Mouse (Mus musculus) CH12.LX (cell line): Measurements from ENCODE around the gene Gorasp1. TPM values are rescaled to one million over a fixed set of nuclear protein-coding genes. Genes with fewer than 3 reads are reported as not detected.

ENCODE experiments used
- DNase-seq: peaks from one replicate; pipeline ENCODE4 v3.0.0-alpha.2; 2013; ENCODE audit errors: extremely low read depth
- H3K27ac ChIP-seq: 2 replicates; pipeline ENCODE4 v1.5.1; 2012; ENCODE audit warnings: low read depth, mild to moderate bottlenecking, control low read depth, moderate library complexity; ENCODE audit not compliant: insufficient read depth
- H3K27me3 ChIP-seq: replicated peaks from 2 replicates; pipeline ENCODE3; 2012; ENCODE audit warnings: inconsistent platforms
- H3K36me3 ChIP-seq, 2 experiments: replicated peaks in 1 of 2; 2 replicates each; pipeline versions ENCODE3 to v1.6.1; 2012; ENCODE audit warnings: inconsistent platforms in 1 of 2, low read length in 1 of 2, mild to moderate bottlenecking in 1 of 2, mixed read lengths in 1 of 2, moderate library complexity in 1 of 2; ENCODE audit not compliant: control insufficient read depth in 1 of 2, insufficient read depth in 1 of 2
- H3K4me1 ChIP-seq, 2 experiments: 2 replicates each; pipeline ENCODE4 v1.6.1; 2012; ENCODE audit warnings: inconsistent platforms in 1 of 2, moderate library complexity in 1 of 2; ENCODE audit not compliant: insufficient read depth in 2 of 2, control insufficient read depth in 1 of 2
- H3K4me2 ChIP-seq: 2 replicates; pipeline ENCODE4 v1.6.1; 2012; ENCODE audit warnings: low read depth, mild to moderate bottlenecking, control low read depth; ENCODE audit not compliant: poor library complexity, insufficient read depth, severe bottlenecking
- H3K4me3 ChIP-seq, 3 experiments: fragments of 150-350 bp in 1 of 3; sonication (generic) in 1 of 3; replicated peaks in 1 of 3; 2 replicates each; pipeline versions ENCODE3 to v1.5.1; 2011 to 2012; ENCODE audit warnings: low read depth in 2 of 3, low read length in 2 of 3, mild to moderate bottlenecking in 2 of 3, moderate library complexity in 2 of 3, control low read depth in 1 of 3, improper control_type of control experiment in 1 of 3, inconsistent platforms in 1 of 3, mixed read lengths in 1 of 3; ENCODE audit not compliant: poor library complexity in 1 of 3
- H3K79me2 ChIP-seq: replicated peaks from 2 replicates; pipeline ENCODE4 v1.6.1; 2012; ENCODE audit warnings: mild to moderate bottlenecking, moderate library complexity; ENCODE audit not compliant: control insufficient read depth, poor library complexity, insufficient read depth, severe bottlenecking; ENCODE audit errors: extremely low read depth
- H3K9ac ChIP-seq: 2 replicates; pipeline ENCODE4 v1.6.1; 2012; ENCODE audit warnings: low read depth, mild to moderate bottlenecking, control low read depth, moderate library complexity; ENCODE audit not compliant: insufficient read depth
- H3K9me3 ChIP-seq: replicated peaks from 2 replicates; pipeline ENCODE3; 2012; ENCODE audit warnings: low read length, inconsistent platforms, mixed read lengths
- CHD2 ChIP-seq: IDR thresholded peaks from 2 replicates; pipeline ENCODE4 v1.6.1; 2011; ENCODE audit warnings: low read length, improper control_type of control experiment
- CTCF ChIP-seq, 2 experiments: IDR thresholded peaks in 1 of 2; conservative IDR thresholded peaks in 1 of 2; 2 replicates each; pipeline ENCODE4 v1.5.1; 2011 to 2012; ENCODE audit warnings: low read depth in 2 of 2, low read length in 2 of 2, improper control_type of control experiment in 1 of 2, inconsistent platforms in 1 of 2, mild to moderate bottlenecking in 1 of 2, moderate library complexity in 1 of 2
- E2F4 ChIP-seq: IDR thresholded peaks from 2 replicates; pipeline ENCODE4 v1.6.1; 2011; ENCODE audit warnings: low read depth, low read length, improper control_type of control experiment; ENCODE audit not compliant: insufficient replicate concordance
- ELF1 ChIP-seq: IDR thresholded peaks from 2 replicates; pipeline ENCODE4 v1.6.1; 2014; ENCODE audit warnings: low read depth, mild to moderate bottlenecking, inconsistent platforms, low read length, improper control_type of control experiment
- EP300 ChIP-seq: IDR thresholded peaks from 2 replicates; pipeline ENCODE4 v1.6.1; 2011; ENCODE audit warnings: low read length, improper control_type of control experiment
- IRF4 ChIP-seq: IDR thresholded peaks from 2 replicates; pipeline ENCODE4 v1.6.1; 2014; ENCODE audit warnings: low read depth, mild to moderate bottlenecking, inconsistent platforms, low read length, improper control_type of control experiment
- KAT2A ChIP-seq: IDR thresholded peaks from 2 replicates; pipeline ENCODE4 v1.6.1; 2012; ENCODE audit warnings: low read length, improper control_type of control experiment, inconsistent platforms; ENCODE audit not compliant: insufficient replicate concordance
- MAFK ChIP-seq: IDR thresholded peaks from 2 replicates; pipeline ENCODE4 v1.6.1; 2011; ENCODE audit warnings: low read length, improper control_type of control experiment; ENCODE audit not compliant: insufficient replicate concordance
- MAZ ChIP-seq: IDR thresholded peaks from 2 replicates; pipeline ENCODE4 v1.6.1; 2012; ENCODE audit warnings: low read depth, mild to moderate bottlenecking, inconsistent platforms, low read length, improper control_type of control experiment, moderate library complexity
- MEF2A ChIP-seq: IDR thresholded peaks from 2 replicates; pipeline ENCODE4 v1.6.1; 2014; ENCODE audit warnings: low read depth, mild to moderate bottlenecking, inconsistent platforms, low read length, improper control_type of control experiment, borderline replicate concordance
- MXI1 ChIP-seq: IDR thresholded peaks from 2 replicates; pipeline ENCODE4 v1.6.1; 2011; ENCODE audit warnings: mild to moderate bottlenecking, low read depth, low read length, improper control_type of control experiment
- MYC ChIP-seq: IDR thresholded peaks from 2 replicates; pipeline ENCODE4 v1.6.1; 2011; ENCODE audit warnings: low read depth, mild to moderate bottlenecking, improper control_type of control experiment, low read length
- NELFE ChIP-seq: IDR thresholded peaks from 2 replicates; pipeline ENCODE4 v1.6.1; 2011; ENCODE audit warnings: low read depth, low read length, improper control_type of control experiment
- POLR2A ChIP-seq: IDR thresholded peaks from 2 replicates; pipeline ENCODE4 v1.6.1; 2011; ENCODE audit warnings: low read depth, mild to moderate bottlenecking, improper control_type of control experiment, low read length
- POLR2AphosphoS2 ChIP-seq: IDR thresholded peaks from 2 replicates; pipeline ENCODE4 v1.6.1; 2011; ENCODE audit warnings: low read depth, low read length, improper control_type of control experiment
- RAD21 ChIP-seq: IDR thresholded peaks from 2 replicates; pipeline ENCODE4 v1.6.1; 2011; ENCODE audit warnings: low read depth, mild to moderate bottlenecking, low read length, improper control_type of control experiment, moderate library complexity
- SIN3A ChIP-seq: IDR thresholded peaks from 2 replicates; pipeline ENCODE4 v1.6.1; 2012; ENCODE audit warnings: low read length, improper control_type of control experiment, inconsistent platforms
- SMC3 ChIP-seq: IDR thresholded peaks from 2 replicates; pipeline ENCODE4 v1.6.1; 2011; ENCODE audit warnings: low read depth, low read length, improper control_type of control experiment
- TBP ChIP-seq: conservative IDR thresholded peaks from 2 replicates; pipeline ENCODE4 v1.6.1; 2011; ENCODE audit warnings: low read depth, low read length, improper control_type of control experiment
- TCF12 ChIP-seq: IDR thresholded peaks from 2 replicates; pipeline ENCODE4 v1.6.1; 2014; ENCODE audit warnings: low read depth, mild to moderate bottlenecking, inconsistent platforms, low read length, improper control_type of control experiment
- UBTF ChIP-seq: IDR thresholded peaks from 2 replicates; pipeline ENCODE4 v1.6.1; 2012; ENCODE audit warnings: low read depth, mild to moderate bottlenecking, inconsistent platforms, low read length, improper control_type of control experiment, moderate library complexity
- USF1 ChIP-seq: IDR thresholded peaks from 2 replicates; pipeline ENCODE4 v1.6.1; 2014; ENCODE audit warnings: low read depth, mild to moderate bottlenecking, inconsistent platforms, low read length, improper control_type of control experiment
- USF2 ChIP-seq: conservative IDR thresholded peaks from 2 replicates; pipeline ENCODE4 v1.6.1; 2011; ENCODE audit warnings: low read depth, low read length, improper control_type of control experiment
- ZC3H11A ChIP-seq: IDR thresholded peaks from 2 replicates; pipeline ENCODE4 v1.6.1; 2012; ENCODE audit warnings: low read depth, mild to moderate bottlenecking, inconsistent platforms, low read length, improper control_type of control experiment
- ZNF384 ChIP-seq: IDR thresholded peaks from 2 replicates; pipeline ENCODE4 v1.6.1; 2012; ENCODE audit warnings: low read depth, low read length, improper control_type of control experiment, inconsistent platforms
- dilution Hi-C: fragments of 300-500 bp; cut with MboI; formaldehyde crosslinking; loops from 2 replicates; pipeline ENCODE4 v1.14.3; 2020; ENCODE audit warnings: low sequenced_read_pairs; ENCODE audit not compliant: extremely low pct_unique_long_range_greater_than_20kb, extremely low pct_ligation_motif_present
- in situ Hi-C: fragments of 300-500 bp; cut with MboI; formaldehyde crosslinking; loops from 3 replicates; pipeline ENCODE4 v1.14.3; 2019; ENCODE audit warnings: low sequenced_read_pairs, low pct_ligation_motif_present, low pct_unique_long_range_greater_than_20kb, mixed read lengths
- polyA plus RNA-seq: library from polyadenylated mRNA; unstranded; fragments of >175 nt; gene quantifications from 2 replicates; pipeline ENCODE4 v1.2.1, GENCODE M21; 2012; ENCODE audit warnings: low read depth; ENCODE audit not compliant: insufficient read length
- total RNA-seq, 2 experiments: library from RNA; depleted of rRNA; stranded (reverse); fragments of 300-350 nt in 1 of 2; fragments of >200 nt in 1 of 2; gene quantifications; 2 replicates each; pipeline ENCODE4 v1.2.3; 2012 to 2014

The Gorasp1 gene
- total and polyA plus RNA-seq, 3 experiments: 8.7 to 12.6 (median 9.2) TPM

GRCm38 (mm10) chr9:119923462-119923861 is 13.9 kb downstream of the Gorasp1 start:
- Histone ChIP-seq H3K4me1 (peaks cover 14 to 28% of the 10 kb centered on the region in 2 experiments), H3K9ac (no peak overlapping the region), H3K27ac (no peak overlapping the region), H3K4me2 (no peak overlapping the region), H3K27me3 (no peaks in the 10 kb centered on the region), H3K36me3 (peaks cover 82 to 96% of the 10 kb centered on the region in 2 experiments), H3K4me3 (no peak overlapping the region), H3K79me2 (no peaks in the 10 kb centered on the region), H3K9me3 (no peaks in the 10 kb centered on the region)
- DNase-seq: no peak
- TF ChIP-seq MYC (no peak), UBTF (no peak), ELF1 (no peak), SIN3A (no peak), CHD2 (no peak), EP300 (no peak), POLR2A (no peak), CTCF (conservative IDR thresholded peaks at IDR 0.05 in 1 of 2, IDR thresholded peaks at IDR 0.05 in 1 of 2; ENCODE audit: low read depth in 2 of 2, low read length in 2 of 2) (no peak), ZNF384 (no peak)
- dilution Hi-C loops (no loop called here), in situ Hi-C loops (no loop called here)

- TF ChIP-seq SIN3A: no peak
- no peak for TF ChIP-seq IRF4
- no peak for TF ChIP-seq POLR2AphosphoS2
- no peak for TF ChIP-seq MAZ
- H3K27ac ChIP-seq: no peak overlapping the region
- H3K79me2 ChIP-seq: no peaks in the 10 kb centered on the region
- H3K4me3 ChIP-seq: no peak overlapping the region
- no peak for DNase-seq
- H3K9me3 ChIP-seq: no peaks in the 10 kb centered on the region
- H3K4me2 ChIP-seq: no peak overlapping the region
- no peaks in the 10 kb centered on the region for H3K27me3 ChIP-seq
- in situ Hi-C loops (no loop called here), dilution Hi-C loops (no loop called here)
- H3K9ac ChIP-seq: no peak overlapping the region
- H3K36me3 ChIP-seq: peaks cover 77 to 93% of the 10 kb centered on the region in 2 experiments
- no peaks in the 10 kb centered on the region for H3K4me1 ChIP-seq
Measured at GRCm38 (mm10) chr9:119919858-119920257, 17.5 kb downstream of the Gorasp1 start.

DNA sequence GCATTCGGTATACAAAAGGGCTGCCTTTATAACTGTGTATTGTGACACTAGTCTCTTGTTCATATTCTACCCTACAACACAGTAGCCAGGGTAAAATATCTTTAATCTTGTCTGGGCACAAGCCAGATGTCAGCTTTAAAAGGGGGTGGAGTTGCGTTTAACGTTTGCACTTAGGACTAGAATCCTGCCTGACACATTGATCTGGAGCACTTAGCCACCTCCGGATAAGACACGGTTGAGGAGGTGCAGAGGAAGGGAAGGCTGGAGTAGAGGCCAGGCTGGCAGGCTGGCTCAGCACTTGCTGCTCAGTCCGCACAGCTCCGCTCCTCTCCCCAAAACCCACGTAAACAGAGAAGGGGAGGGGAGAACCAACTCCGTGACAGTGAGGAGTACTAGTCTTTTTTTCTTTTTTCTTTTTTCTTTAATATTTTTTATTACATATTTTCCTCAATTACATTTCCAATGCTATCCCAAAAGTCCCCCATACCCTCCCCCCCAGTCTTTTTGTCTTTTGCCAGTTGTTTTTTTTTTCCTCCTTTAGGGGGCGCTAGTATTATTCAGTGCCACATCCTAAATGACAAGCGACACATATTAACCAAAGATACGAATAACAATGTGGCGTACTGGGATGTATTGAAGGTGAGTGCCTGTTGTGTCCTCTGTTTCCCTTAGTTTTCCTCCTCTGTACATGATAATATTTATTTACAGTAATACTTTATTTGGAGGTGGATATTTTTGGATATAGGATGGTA is 24.1 kb downstream of the Gorasp1 start:
- DNase-seq: no peak
- dilution Hi-C loops: no loop called here
- no peak for TF ChIP-seq KAT2A
- no peak for TF ChIP-seq TBP
- TF ChIP-seq E2F4: no peak
- TF ChIP-seq SMC3: peak; percentile 24; the same call in 1 of the 2 replicates
- no peak for TF ChIP-seq MEF2A
- no peak for TF ChIP-seq MAZ
- TF ChIP-seq MXI1: no peak
- no peak for TF ChIP-seq ELF1
- no peak for TF ChIP-seq ZC3H11A
- TF ChIP-seq RAD21: peak; percentile 43
- TF ChIP-seq MAFK: no peak
- no peak for TF ChIP-seq NELFE
- no peak for TF ChIP-seq USF1
- TF ChIP-seq CTCF (conservative IDR thresholded peaks at IDR 0.05 in 1 of 2, IDR thresholded peaks at IDR 0.05 in 1 of 2; ENCODE audit: low read depth in 2 of 2, low read length in 2 of 2): peak in 1 of 2 experiments; percentile 61; a peak in 2 of 4 replicates
- TF ChIP-seq TCF12: no peak
- TF ChIP-seq IRF4: no peak
- no peak for TF ChIP-seq USF2

More for the DNA sequence above, 24.1 kb downstream of the Gorasp1 start:
- H3K9ac ChIP-seq: no peak overlapping the region
- no peaks in the 10 kb centered on the region for H3K79me2 ChIP-seq
- H3K27me3 ChIP-seq: no peaks in the 10 kb centered on the region
- H3K4me1 ChIP-seq: no peaks in the 10 kb centered on the region
- no peaks in the 10 kb centered on the region for H3K9me3 ChIP-seq
- H3K4me2 ChIP-seq: no peak overlapping the region
- no peak overlapping the region for H3K4me3 ChIP-seq
- H3K36me3 ChIP-seq: peaks cover 81 to 96% of the 10 kb centered on the region in 2 experiments
- in situ Hi-C loops: no loop called here
- H3K27ac ChIP-seq: no peak overlapping the region
